Mouse (Mus musculus) CH12.LX (cell line): ENCODE measurements around the gene Gatb. TPM values are rescaled to one million over a fixed set of nuclear protein-coding genes. Genes with fewer than 3 reads are reported as not detected.

Experiments
- DNase-seq: peaks from one replicate; pipeline ENCODE4 v3.0.0-alpha.2; 2013; ENCODE audit errors: extremely low read depth
- H3K27ac ChIP-seq: 2 replicates; pipeline ENCODE4 v1.5.1; 2012; ENCODE audit warnings: low read depth, mild to moderate bottlenecking, control low read depth, moderate library complexity; ENCODE audit not compliant: insufficient read depth
- H3K27me3 ChIP-seq: replicated peaks from 2 replicates; pipeline ENCODE3; 2012; ENCODE audit warnings: inconsistent platforms
- H3K36me3 ChIP-seq, 2 experiments: replicated peaks in 1 of 2; 2 replicates each; pipeline versions ENCODE3 to v1.6.1; 2012; ENCODE audit warnings: inconsistent platforms in 1 of 2, low read length in 1 of 2, mild to moderate bottlenecking in 1 of 2, mixed read lengths in 1 of 2, moderate library complexity in 1 of 2; ENCODE audit not compliant: control insufficient read depth in 1 of 2, insufficient read depth in 1 of 2
- H3K4me1 ChIP-seq, 2 experiments: 2 replicates each; pipeline ENCODE4 v1.6.1; 2012; ENCODE audit warnings: inconsistent platforms in 1 of 2, moderate library complexity in 1 of 2; ENCODE audit not compliant: insufficient read depth in 2 of 2, control insufficient read depth in 1 of 2
- H3K4me2 ChIP-seq: 2 replicates; pipeline ENCODE4 v1.6.1; 2012; ENCODE audit warnings: low read depth, mild to moderate bottlenecking, control low read depth; ENCODE audit not compliant: poor library complexity, insufficient read depth, severe bottlenecking
- H3K4me3 ChIP-seq, 3 experiments: fragments of 150-350 bp in 1 of 3; sonication (generic) in 1 of 3; replicated peaks in 1 of 3; 2 replicates each; pipeline versions ENCODE3 to v1.5.1; 2011 to 2012; ENCODE audit warnings: low read depth in 2 of 3, low read length in 2 of 3, mild to moderate bottlenecking in 2 of 3, moderate library complexity in 2 of 3, control low read depth in 1 of 3, improper control_type of control experiment in 1 of 3, inconsistent platforms in 1 of 3, mixed read lengths in 1 of 3; ENCODE audit not compliant: poor library complexity in 1 of 3
- H3K79me2 ChIP-seq: replicated peaks from 2 replicates; pipeline ENCODE4 v1.6.1; 2012; ENCODE audit warnings: mild to moderate bottlenecking, moderate library complexity; ENCODE audit not compliant: control insufficient read depth, poor library complexity, insufficient read depth, severe bottlenecking; ENCODE audit errors: extremely low read depth
- H3K9ac ChIP-seq: 2 replicates; pipeline ENCODE4 v1.6.1; 2012; ENCODE audit warnings: low read depth, mild to moderate bottlenecking, control low read depth, moderate library complexity; ENCODE audit not compliant: insufficient read depth
- H3K9me3 ChIP-seq: replicated peaks from 2 replicates; pipeline ENCODE3; 2012; ENCODE audit warnings: low read length, inconsistent platforms, mixed read lengths
- CHD1 ChIP-seq: IDR thresholded peaks from 2 replicates; pipeline ENCODE4 v1.6.1; 2012; ENCODE audit warnings: low read depth, low read length, improper control_type of control experiment, inconsistent platforms
- CHD2 ChIP-seq: IDR thresholded peaks from 2 replicates; pipeline ENCODE4 v1.6.1; 2011; ENCODE audit warnings: low read length, improper control_type of control experiment
- ELF1 ChIP-seq: IDR thresholded peaks from 2 replicates; pipeline ENCODE4 v1.6.1; 2014; ENCODE audit warnings: low read depth, mild to moderate bottlenecking, inconsistent platforms, low read length, improper control_type of control experiment
- ETS1 ChIP-seq: conservative IDR thresholded peaks from 2 replicates; pipeline ENCODE4 v1.6.1; 2012; ENCODE audit warnings: low read depth, mild to moderate bottlenecking, inconsistent platforms, low read length, improper control_type of control experiment, moderate library complexity
- HCFC1 ChIP-seq: IDR thresholded peaks from 2 replicates; pipeline ENCODE4 v1.6.1; 2012; ENCODE audit warnings: low read depth, mild to moderate bottlenecking, inconsistent platforms, low read length, improper control_type of control experiment
- IRF4 ChIP-seq: IDR thresholded peaks from 2 replicates; pipeline ENCODE4 v1.6.1; 2014; ENCODE audit warnings: low read depth, mild to moderate bottlenecking, inconsistent platforms, low read length, improper control_type of control experiment
- JUN ChIP-seq: IDR thresholded peaks from 2 replicates; pipeline ENCODE4 v1.6.1; 2011; ENCODE audit warnings: low read depth, mild to moderate bottlenecking, low read length, improper control_type of control experiment, moderate library complexity; ENCODE audit not compliant: insufficient read depth
- MAX ChIP-seq: IDR thresholded peaks from 2 replicates; pipeline ENCODE4 v1.6.1; 2011; ENCODE audit warnings: low read length, improper control_type of control experiment
- MXI1 ChIP-seq: IDR thresholded peaks from 2 replicates; pipeline ENCODE4 v1.6.1; 2011; ENCODE audit warnings: mild to moderate bottlenecking, low read depth, low read length, improper control_type of control experiment
- NRF1 ChIP-seq: IDR thresholded peaks from 2 replicates; pipeline ENCODE4 v1.6.1; 2014; ENCODE audit warnings: low read depth, mild to moderate bottlenecking, inconsistent platforms, low read length, improper control_type of control experiment, moderate library complexity
- POLR2A ChIP-seq: IDR thresholded peaks from 2 replicates; pipeline ENCODE4 v1.6.1; 2011; ENCODE audit warnings: low read depth, mild to moderate bottlenecking, improper control_type of control experiment, low read length
- POLR2AphosphoS2 ChIP-seq: IDR thresholded peaks from 2 replicates; pipeline ENCODE4 v1.6.1; 2011; ENCODE audit warnings: low read depth, low read length, improper control_type of control experiment
- RCOR1 ChIP-seq: conservative IDR thresholded peaks from 2 replicates; pipeline ENCODE4 v1.6.1; 2012; ENCODE audit warnings: low read depth, mild to moderate bottlenecking, inconsistent platforms, low read length, improper control_type of control experiment
- SIN3A ChIP-seq: IDR thresholded peaks from 2 replicates; pipeline ENCODE4 v1.6.1; 2012; ENCODE audit warnings: low read length, improper control_type of control experiment, inconsistent platforms
- TCF12 ChIP-seq: IDR thresholded peaks from 2 replicates; pipeline ENCODE4 v1.6.1; 2014; ENCODE audit warnings: low read depth, mild to moderate bottlenecking, inconsistent platforms, low read length, improper control_type of control experiment
- USF1 ChIP-seq: IDR thresholded peaks from 2 replicates; pipeline ENCODE4 v1.6.1; 2014; ENCODE audit warnings: low read depth, mild to moderate bottlenecking, inconsistent platforms, low read length, improper control_type of control experiment
- dilution Hi-C: fragments of 300-500 bp; cut with MboI; formaldehyde crosslinking; loops from 2 replicates; pipeline ENCODE4 v1.14.3; 2020; ENCODE audit warnings: low sequenced_read_pairs; ENCODE audit not compliant: extremely low pct_unique_long_range_greater_than_20kb, extremely low pct_ligation_motif_present
- in situ Hi-C: fragments of 300-500 bp; cut with MboI; formaldehyde crosslinking; loops from 3 replicates; pipeline ENCODE4 v1.14.3; 2019; ENCODE audit warnings: low sequenced_read_pairs, low pct_ligation_motif_present, low pct_unique_long_range_greater_than_20kb, mixed read lengths
- polyA plus RNA-seq: library from polyadenylated mRNA; unstranded; fragments of >175 nt; gene quantifications from 2 replicates; pipeline ENCODE4 v1.2.1, GENCODE M21; 2012; ENCODE audit warnings: low read depth; ENCODE audit not compliant: insufficient read length
- total RNA-seq, 2 experiments: library from RNA; depleted of rRNA; stranded (reverse); fragments of 300-350 nt in 1 of 2; fragments of >200 nt in 1 of 2; gene quantifications; 2 replicates each; pipeline ENCODE4 v1.2.3; 2012 to 2014

The Gatb gene
- total and polyA plus RNA-seq, 3 experiments: 27.4 to 39.8 (median 31.9) TPM

- H3K27me3 ChIP-seq: no peaks in the 10 kb centered on the region
- TF ChIP-seq MXI1: no peak
- TF ChIP-seq RCOR1: no peak
- no peak for TF ChIP-seq ELF1
- no peak for TF ChIP-seq HCFC1
- TF ChIP-seq POLR2A: no peak
- no peak for TF ChIP-seq CHD2
- no peak for TF ChIP-seq TCF12
- TF ChIP-seq JUN: no peak
- H3K79me2 ChIP-seq: no peaks in the 10 kb centered on the region
- H3K4me2 ChIP-seq: no peak overlapping the region
- no peak overlapping the region for H3K4me3 ChIP-seq
- in situ Hi-C loops (no loop called here), dilution Hi-C loops (no loop called here)
- no peak overlapping the region for H3K27ac ChIP-seq
- H3K9ac ChIP-seq: no peak overlapping the region
- H3K36me3 ChIP-seq: peaks cover 36 to 89% of the 10 kb centered on the region in 2 experiments
- H3K4me1 ChIP-seq: peaks cover 0 to 6% of the 10 kb centered on the region in 2 experiments; a peak in 1 of 4 replicates
- DNase-seq: no peak
- no peaks in the 10 kb centered on the region for H3K9me3 ChIP-seq
Observed at GRCm38 (mm10) chr3:85606912-85607311, 33.0 kb downstream of the Gatb start.

- dilution Hi-C loops: no loop called here
- Histone ChIP-seq H3K79me2 (no peaks in the 10 kb centered on the region), H3K27me3 (no peaks in the 10 kb centered on the region), H3K36me3 (peaks cover 41 to 90% of the 10 kb centered on the region in 2 experiments), H3K4me1 (peaks cover 0 to 6% of the 10 kb centered on the region in 2 experiments; a peak in 1 of 4 replicates), H3K9me3 (no peaks in the 10 kb centered on the region), H3K4me3 (no peak overlapping the region), H3K4me2 (no peak overlapping the region), H3K27ac (no peak overlapping the region), H3K9ac (no peak overlapping the region)
- TF ChIP-seq MAX (no peak), POLR2A (no peak)
- in situ Hi-C loops: no loop called here
- no peak for DNase-seq
Observed at GRCm38 (mm10) chr3:85607753-85608152, 33.8 kb downstream of the Gatb start.

- H3K79me2 ChIP-seq: no peaks in the 10 kb centered on the region
- H3K9me3 ChIP-seq: no peaks in the 10 kb centered on the region
- H3K27ac ChIP-seq: no peak overlapping the region
- dilution Hi-C loops: no loop called here
- no peak overlapping the region for H3K4me2 ChIP-seq
- H3K36me3 ChIP-seq: peaks cover 46 to 75% of the 10 kb centered on the region in 2 experiments
- H3K9ac ChIP-seq: no peak overlapping the region
- TF ChIP-seq NRF1 (no peak), ETS1 (no peak), SIN3A (no peak), POLR2AphosphoS2 (no peak), IRF4 (no peak), USF1 (no peak), CHD1 (no peak), JUN (no peak)
- no peaks in the 10 kb centered on the region for H3K27me3 ChIP-seq
- DNase-seq: no peak
- no peak overlapping the region for H3K4me3 ChIP-seq
- H3K4me1 ChIP-seq: no peaks in the 10 kb centered on the region
- in situ Hi-C loops: no loop called here
Observed at GRCm38 (mm10) chr3:85616389-85616788, 42.5 kb downstream of the Gatb start.
